In genomic region chr12:64614877-64615276, GRCm38 (mm10) we compare ENCODE assay signal across 28 mouse cellular contexts.
"Had no signal": no experiment of that assay in that cellular context is flagged by ENCODE, and none has a peak within 500 bp of the region (broad histone marks: within the 10 kb centered on the region; RNA-seq: fewer than 3 reads in every experiment).

No protein-coding gene starts in this region.

- H3K27ac ChIP-seq: embryonic facial prominence, embryonic 10.5 days; embryonic facial prominence, embryonic 12.5 days; embryonic facial prominence, embryonic 13.5 days; embryonic facial prominence, embryonic 15.5 days; forebrain, embryonic 10.5 days; forebrain, embryonic 12.5 days; forebrain, embryonic 13.5 days; forebrain, embryonic 15.5 days; gastrocnemius, adult 2 months; heart, adult 2 months had no signal

- H3K4me2 ChIP-seq: embryonic facial prominence, embryonic 12.5 days; embryonic facial prominence, embryonic 13.5 days; embryonic facial prominence, embryonic 15.5 days; forebrain, embryonic 12.5 days; forebrain, embryonic 13.5 days; forebrain, embryonic 15.5 days had no signal

- H3K9ac ChIP-seq: embryonic facial prominence, embryonic 12.5 days; embryonic facial prominence, embryonic 13.5 days; embryonic facial prominence, embryonic 15.5 days; forebrain, embryonic 12.5 days; forebrain, embryonic 13.5 days; forebrain, embryonic 15.5 days; forebrain, postnatal 0 days had no signal

- H3K27me3 ChIP-seq: embryonic facial prominence, embryonic 12.5 days; embryonic facial prominence, embryonic 13.5 days; embryonic facial prominence, embryonic 15.5 days; forebrain, embryonic 12.5 days; forebrain, embryonic 13.5 days; forebrain, embryonic 15.5 days had no signal

- H3K9me3 ChIP-seq: embryonic facial prominence, embryonic 10.5 days; embryonic facial prominence, embryonic 12.5 days; embryonic facial prominence, embryonic 13.5 days; embryonic facial prominence, embryonic 15.5 days; forebrain, embryonic 10.5 days; forebrain, embryonic 12.5 days; forebrain, embryonic 13.5 days; forebrain, embryonic 15.5 days had no signal

- DNase-seq: cerebellum, adult 8-10 months; cerebellum, adult 9-10 months; cerebellum, adult 9-11 months; cerebellum, postnatal 10 days; cerebellum, postnatal 14 days; cerebellum, postnatal 25 days; cerebellum, postnatal 36 days; embryo, embryonic 11 days; forebrain, postnatal 0 days; gastrocnemius, adult 2 months; gastrocnemius, postnatal 10 days; gastrocnemius, postnatal 14 days; gastrocnemius, postnatal 25 days; gastrocnemius, postnatal 36 days; heart, adult 11 months; heart, adult 18-20 months; heart, adult 2 months had no signal

- H3K4me3 ChIP-seq: embryonic facial prominence, embryonic 10.5 days; embryonic facial prominence, embryonic 12.5 days; embryonic facial prominence, embryonic 13.5 days; embryonic facial prominence, embryonic 15.5 days; erythroblast, embryonic 14.5 days; forebrain, embryonic 10.5 days; forebrain, embryonic 12.5 days; forebrain, embryonic 13.5 days; forebrain, embryonic 15.5 days; gastrocnemius, adult 2 months; heart, adult 2 months had no signal

- H3K36me3 ChIP-seq: embryonic facial prominence, embryonic 10.5 days; embryonic facial prominence, embryonic 12.5 days; embryonic facial prominence, embryonic 13.5 days; embryonic facial prominence, embryonic 15.5 days; forebrain, embryonic 10.5 days; forebrain, embryonic 12.5 days; forebrain, embryonic 15.5 days had no signal

- H3K4me1 ChIP-seq: embryonic facial prominence, embryonic 10.5 days; embryonic facial prominence, embryonic 12.5 days; embryonic facial prominence, embryonic 13.5 days; embryonic facial prominence, embryonic 15.5 days; forebrain, embryonic 10.5 days; forebrain, embryonic 12.5 days; forebrain, embryonic 13.5 days; forebrain, embryonic 15.5 days had no signal

- ATAC-seq: forebrain, embryonic 13.5 days; forebrain, embryonic 14.5 days; forebrain, embryonic 15.5 days; forebrain, embryonic 16.5 days; forebrain, postnatal 0 days had no signal
